Mouse (Mus musculus) mesoderm, embryonic 11.5 days (tissue): ENCODE measurements around the gene Sema5b.

Source experiments
- DNase-seq: peaks from one replicate; pipeline ENCODE4 v3.0.0-alpha.2; 2012; ENCODE audit warnings: low read depth, low spot score

The Sema5b gene

DNA sequence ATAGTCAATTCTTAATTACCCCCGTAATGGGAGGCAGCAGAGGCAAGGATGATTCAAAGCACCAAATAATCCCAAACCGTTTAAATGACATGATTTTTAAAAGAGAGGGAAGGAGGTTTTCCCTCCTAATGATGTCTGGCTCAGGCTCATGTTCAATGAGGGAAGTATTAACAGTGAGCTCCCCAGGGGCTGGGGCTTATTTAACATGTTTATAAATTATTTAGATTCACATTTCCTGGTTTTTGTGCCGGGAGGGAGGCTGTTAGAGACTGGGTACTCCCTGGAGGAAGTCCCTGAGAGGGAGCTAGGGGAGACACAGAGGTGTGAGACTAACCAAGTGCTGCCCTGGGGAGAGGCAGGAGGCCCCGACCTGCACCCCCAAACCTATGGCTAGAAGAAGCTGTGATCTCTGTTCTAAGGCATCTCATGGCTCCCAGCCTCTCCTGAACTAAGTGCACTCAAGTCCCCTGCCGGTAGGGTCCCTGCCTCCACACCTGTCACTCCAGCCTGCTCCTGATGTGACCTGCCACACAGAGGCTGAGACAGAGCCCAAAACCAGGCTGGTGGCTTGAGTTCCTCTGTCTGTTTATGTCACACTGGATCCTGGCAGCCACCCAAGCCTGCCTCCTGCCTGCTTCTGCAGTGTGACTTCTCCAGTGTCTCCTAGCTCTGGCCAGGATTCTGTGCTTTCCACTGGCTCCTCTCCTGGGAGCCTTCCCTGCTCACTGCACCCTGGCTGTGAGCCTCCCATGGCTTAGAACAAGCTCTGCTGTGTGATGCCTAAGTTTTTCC is 51.5 kb downstream of the Sema5b start:
- no peak for DNase-seq

DNA sequence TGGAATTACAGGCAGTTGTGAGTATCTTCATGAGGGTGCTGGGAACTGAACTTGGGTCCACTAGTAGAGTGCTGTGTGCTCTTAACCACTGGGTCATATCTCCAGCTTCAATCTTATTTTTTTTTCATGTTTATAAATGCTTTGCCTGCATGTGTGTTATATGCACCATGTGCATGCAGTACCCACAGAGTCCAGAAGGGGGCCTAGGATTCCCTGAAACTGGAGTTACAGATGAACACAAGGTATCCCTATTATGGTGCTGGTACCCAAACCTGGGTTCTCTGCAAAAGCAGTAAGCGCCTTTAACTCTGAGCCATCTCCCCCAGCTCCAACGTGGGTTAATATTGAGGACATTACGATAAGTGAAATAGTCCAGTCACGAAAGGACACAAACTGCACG is 52.5 kb downstream of the Sema5b start:
- DNase-seq = no peak

DNA sequence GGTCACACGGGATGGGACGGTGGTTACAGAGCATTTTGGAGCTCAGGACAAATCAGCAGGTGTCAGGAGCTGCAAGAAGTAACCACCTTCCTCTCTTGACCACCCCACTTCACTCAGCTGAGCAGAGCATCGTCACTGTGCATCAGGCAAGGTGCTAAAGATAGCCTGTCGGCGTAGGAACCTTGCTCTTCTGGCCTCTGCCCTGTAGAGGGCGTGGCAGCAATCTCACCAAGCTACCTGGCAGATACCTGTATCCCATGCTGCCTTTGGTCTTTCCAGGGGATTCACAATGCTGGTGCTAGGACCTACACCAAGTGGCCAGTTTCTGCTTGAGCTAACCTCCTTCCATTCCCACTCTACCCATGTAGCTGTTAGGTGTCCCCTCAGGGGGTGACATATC is 55.3 kb downstream of the Sema5b start:
- no peak for DNase-seq

DNA sequence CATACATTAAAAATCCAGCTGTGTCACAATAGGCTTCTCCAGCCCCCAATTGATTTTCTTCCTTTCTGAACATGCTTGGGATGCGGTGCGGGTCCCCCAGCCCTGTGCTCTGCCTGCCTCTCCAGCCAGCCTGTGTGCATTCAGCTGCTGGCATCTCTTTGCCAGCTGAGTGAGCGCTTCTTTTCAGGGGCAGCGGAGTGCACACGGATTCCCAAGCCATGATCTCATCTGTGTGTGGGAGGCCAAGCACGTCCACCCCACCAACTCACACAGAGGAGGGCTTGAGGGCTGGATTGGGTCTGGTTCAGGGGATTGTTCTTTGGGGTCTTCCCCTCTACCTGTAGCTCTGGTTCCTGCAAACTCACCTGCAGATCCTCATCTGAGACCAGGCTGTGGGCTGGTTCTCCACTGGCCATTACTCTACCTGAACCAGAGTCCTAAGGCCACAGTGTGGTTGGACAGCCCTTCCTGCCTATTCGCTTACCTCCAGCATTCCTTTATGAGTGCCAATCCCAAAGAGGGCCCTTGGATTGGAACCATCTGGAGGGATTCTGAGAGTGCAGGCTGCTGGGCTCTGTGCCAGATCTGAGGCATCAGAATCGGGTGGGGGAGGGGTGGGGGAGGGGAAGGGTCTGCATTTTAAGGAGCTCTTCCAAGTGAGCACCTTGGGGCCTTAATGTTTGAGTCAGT is 55.9 kb downstream of the Sema5b start:
- DNase-seq = peak; percentile 73

DNA sequence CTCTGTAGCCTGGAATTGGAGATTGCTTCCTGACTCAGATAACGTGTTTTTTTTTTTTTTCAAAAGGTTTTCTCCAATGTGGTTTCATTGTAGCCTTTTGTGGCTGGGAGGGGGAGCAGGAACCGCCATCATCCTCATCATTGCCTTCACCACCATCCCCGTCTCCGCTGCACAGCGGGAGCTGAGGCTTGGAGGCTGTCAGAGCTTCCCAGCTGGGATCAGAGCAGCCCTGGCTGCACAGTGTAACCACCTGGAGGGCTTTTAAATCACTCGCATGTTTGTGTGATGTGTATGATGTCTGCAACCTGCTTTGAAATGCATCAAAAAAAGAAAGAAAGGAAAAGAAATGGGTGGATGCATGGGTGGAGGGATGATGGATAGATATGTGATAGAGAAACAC is 57.0 kb downstream of the Sema5b start:
- DNase-seq = no peak

DNA sequence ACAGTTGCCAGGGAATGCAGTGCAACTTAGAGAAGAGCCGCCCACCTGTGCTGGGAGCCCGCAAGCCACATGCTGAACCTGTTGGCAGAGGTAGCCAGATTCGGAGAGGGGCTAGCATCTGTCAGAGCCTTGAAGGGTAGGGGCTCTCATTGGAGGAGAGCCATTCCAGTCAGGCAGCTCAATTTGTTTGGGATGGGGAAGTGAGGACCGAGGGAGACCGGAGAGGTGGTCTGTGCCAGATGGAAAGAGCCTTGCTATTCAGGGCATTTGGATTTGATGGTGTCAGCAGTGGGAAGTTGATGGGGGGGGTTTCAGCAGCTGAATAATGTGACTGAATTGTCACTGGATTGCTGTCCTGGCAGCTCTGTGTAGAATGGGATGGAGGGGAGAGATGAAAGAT is 57.9 kb downstream of the Sema5b start:
- no peak for DNase-seq

DNA sequence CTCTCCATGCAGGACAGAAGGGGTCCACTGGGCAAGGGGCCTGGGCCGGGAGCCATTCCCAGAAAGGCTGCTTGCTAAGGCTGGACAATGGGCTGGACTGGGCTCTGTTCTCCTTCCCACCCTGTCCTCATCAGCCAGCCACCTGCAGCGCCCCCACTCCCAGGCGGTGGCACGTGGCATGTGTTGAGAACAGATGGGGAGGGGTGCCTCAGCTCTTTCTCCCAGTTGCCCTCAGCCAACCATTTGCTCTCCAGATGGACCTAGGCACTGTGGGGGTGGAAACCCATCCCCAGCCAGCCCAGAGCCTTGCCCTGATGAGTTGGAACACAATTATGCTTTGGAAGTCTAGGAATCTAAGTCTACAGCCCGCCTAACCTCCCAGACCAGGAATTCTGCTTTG is 59.3 kb downstream of the Sema5b start:
- DNase-seq = no peak

DNA sequence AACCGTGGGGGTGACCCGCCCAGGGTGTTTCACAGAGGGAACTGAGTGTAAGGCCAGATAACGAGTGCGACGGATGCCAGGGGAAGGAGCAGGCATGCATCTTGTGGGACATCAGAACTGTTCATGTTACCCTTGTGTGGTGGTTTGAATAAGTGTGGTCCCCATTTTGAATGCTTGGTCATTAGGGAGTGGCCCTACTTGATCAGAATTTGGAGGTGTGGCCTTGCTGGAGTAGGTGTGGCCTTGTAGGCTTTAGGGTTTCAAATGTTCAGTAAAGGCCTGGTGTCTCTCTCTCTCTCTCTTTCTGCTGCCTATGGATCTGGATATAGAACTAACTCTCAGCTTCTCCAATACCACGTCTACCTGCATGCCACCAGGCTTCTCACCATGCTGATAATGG is 60.5 kb downstream of the Sema5b start:
- DNase-seq = no peak

DNA sequence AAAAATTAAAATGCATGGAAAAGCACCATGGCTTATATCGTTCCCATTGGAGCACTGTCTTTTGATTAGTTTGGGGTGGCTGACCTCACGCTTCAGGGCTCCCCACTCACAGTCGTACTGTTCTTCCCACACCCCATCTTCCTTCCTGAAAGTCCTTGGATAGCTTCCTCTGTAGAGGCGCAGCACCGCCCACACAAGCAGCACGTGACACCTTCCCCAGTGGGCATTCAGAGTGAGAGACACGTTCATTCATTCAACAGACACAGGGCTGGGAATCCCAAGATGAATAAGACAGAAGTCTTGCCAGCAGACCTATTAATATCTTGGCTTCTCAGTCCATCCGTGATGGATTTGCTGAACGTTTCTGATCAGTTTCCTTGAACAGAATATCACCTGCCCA is 61.6 kb downstream of the Sema5b start:
- DNase-seq = no peak

DNA sequence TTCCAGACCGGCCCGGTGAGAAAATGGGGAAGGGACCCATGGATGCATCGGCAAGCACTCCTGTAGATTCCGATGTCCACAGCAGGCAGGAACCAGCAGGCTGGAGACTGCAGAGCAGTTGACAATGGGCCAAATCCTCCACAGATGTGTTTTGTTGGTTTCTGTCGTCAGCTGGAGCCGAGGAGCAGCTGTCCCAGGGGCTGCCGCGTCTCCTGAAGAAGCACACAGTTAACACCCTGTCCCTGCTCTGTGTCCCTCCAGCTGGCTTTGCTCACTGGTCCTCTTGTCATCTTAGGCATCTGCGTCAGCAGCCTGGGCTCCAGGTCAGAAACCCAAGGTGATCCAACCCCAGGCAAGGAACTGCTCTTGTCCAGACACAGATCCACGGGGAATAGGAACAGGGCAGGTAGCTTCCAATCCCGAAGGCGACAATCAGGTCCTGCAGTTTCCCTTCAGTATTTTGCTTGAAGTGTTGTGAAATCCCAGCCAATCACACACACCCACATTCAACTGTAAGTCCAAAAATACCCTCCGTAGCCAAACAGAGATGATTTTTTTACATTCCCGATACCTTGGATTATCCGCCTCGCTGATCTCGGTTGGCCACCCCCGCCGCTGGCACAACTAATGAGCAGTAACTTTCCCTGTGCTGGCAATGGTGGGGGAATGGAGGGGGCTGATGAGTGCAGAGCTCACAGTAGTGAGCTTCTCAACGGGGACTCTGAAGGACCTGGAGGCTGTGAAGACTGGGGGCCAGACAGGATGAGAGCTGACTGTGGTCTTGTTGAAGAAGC is 63.0 kb downstream of the Sema5b start:
- DNase-seq = no peak

DNA sequence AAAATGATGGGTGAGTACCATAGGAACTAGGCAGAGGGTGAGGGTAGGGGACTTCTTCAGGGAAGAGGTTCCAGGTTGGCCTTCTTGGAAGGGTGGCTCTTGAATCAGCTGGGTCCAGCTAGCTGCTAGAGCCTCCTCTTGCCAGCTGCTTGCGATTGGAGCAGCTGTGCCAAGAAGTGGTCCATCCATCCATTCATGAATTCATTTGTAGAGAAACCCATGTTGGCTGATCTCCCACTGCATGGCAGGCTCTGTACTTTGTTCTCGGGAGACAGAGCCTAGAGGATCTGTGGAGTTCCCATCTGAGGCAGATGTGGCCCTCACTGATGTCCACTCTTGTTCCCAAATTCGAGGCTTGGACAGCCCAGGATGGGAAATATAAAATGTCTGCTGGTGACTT is 66.3 kb downstream of the Sema5b start:
- no peak for DNase-seq

DNA sequence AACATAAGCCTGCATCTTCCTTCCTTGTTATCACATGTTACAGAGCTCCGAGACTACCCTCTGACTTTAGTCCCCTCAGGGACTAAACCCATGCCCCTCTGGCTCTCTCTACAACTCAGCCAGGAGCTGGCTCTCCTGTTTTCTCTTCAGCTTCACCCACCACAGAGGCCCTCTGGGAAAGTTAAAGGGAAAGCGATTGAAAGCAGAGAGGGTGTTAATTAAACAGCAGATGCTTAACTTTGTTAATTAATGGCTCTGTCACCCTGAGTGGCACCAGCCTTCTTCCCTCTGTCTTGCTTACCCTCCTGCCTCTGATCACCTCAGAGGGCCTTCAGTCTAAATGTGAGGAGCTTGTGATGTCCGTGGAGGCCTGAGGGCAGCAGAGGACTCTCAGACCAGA is 67.3 kb downstream of the Sema5b start:
- DNase-seq = no peak

DNA sequence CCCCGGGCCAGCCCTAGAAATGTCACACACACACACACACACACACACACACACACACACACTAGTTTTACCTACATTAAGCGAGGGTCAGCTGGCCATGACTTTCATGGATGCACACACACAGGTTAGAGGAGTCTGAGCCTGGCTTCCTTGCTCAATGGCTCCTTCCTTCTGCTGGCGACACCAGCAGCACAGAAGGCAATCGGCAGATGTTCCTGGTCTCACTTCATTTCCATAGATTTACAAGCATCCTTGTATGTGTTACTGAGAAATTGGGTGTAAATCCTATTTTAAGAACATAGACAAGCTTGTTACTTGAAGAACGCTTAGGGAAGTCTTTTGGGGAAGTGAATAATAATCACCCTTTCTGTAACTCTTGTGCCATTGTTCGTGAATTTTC is 68.6 kb downstream of the Sema5b start:
- no peak for DNase-seq

DNA sequence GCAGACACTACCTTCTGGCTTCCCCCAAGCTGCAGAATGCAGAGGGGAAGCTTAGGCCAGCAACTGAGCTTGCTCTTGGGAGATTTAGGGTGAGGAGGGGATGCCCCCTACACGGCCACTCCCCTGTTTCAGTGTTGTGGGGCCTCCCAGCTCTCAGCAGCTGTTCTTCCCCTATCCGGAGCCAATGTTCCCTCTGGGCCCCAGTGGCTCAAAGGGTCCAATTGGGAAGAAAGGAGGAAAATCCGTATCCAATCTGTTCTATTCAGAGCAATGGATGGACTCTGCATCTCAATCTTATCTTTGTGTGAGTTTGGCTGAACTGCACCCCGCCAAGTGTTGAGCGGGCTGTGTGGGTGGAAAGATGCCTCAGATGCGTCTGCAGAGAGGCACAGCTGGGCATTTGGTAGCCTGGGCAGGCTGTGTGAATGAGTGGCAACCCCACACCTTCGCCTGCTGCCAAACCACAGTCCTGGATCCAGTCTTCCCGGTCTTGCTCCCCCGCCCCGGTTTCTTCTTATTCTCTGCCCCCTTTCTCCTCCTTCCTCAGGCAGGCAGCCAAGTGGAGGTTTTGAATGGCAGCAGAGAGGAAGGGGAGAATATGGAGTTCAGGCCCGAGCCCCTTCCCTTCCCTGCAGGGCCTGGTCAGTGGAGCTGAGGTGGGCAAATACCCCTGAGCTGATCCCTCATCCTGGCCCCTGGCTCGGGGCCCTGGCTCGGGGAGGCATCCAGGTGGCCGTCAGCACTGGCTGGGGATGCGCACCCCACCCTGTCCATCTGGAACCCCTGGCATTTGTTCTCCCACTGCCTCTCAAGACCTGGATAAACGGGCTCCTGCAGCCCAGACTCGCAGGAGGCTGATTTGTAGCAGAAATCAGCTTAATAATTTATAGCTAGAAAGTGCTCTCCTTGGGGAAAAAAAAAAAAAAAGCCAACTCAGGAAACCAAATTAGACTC is 73.2 kb downstream of the Sema5b start:
- peak; percentile 43 for DNase-seq

DNA sequence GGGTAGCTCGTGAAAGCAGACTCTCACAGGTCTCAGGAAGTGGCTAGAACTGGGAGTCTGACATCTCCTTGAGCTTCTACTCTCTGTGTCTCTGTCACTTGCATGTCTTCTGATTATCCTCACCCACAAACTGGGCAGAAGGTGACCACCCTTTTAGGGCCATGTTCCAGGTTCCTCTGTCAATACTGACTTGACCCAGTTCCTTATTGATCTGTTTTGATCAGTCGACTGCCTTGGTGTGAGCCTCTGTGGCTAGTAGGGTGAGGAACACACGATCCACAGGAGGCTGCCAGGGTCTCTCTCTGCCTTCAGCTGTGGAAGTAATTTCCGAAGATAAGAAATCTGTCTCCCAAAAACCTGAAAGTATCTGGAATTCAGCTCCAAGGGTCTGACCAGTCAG is 76.8 kb downstream of the Sema5b start:
- no peak for DNase-seq

DNA sequence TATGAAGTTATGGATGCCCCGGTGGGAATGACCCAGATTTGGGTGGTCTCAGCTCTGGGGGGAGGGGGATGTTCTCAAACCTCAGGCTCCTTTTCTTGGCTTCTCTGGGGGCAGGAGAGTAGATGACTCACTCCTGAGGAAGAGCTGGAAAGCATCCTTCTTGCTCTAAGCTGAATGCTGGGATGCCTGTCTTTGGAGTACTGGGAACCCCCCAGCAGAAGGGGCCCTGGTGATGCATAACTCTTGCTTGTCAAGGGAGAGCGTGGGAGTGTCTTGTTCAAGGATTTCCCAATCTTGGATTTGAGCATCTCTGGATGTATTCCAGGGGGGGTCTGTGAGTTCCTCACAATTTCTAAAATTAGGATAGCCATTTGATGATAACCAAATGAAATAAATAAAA is 82.1 kb downstream of the Sema5b start:
- no peak for DNase-seq

DNA sequence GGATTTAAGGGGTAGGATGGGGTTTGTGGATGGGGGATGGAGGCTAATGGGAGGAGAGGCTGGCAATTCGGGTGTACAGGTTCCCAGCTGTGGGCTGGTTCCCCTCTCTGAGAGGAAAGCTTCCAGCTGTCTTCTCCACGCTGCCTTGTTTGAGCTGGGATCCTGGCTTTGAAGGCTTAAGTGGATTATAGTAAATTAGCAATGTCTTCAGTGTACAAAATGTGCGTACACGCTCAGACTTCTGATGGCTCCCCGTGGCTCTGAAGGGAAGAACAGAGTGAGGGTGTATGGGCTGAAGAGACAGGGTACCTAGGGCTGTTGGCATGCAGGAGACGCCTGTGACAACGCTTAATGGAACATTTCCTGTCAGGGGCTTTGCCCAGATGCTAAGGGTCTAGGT is 83.0 kb downstream of the Sema5b start:
- DNase-seq = no peak

DNA sequence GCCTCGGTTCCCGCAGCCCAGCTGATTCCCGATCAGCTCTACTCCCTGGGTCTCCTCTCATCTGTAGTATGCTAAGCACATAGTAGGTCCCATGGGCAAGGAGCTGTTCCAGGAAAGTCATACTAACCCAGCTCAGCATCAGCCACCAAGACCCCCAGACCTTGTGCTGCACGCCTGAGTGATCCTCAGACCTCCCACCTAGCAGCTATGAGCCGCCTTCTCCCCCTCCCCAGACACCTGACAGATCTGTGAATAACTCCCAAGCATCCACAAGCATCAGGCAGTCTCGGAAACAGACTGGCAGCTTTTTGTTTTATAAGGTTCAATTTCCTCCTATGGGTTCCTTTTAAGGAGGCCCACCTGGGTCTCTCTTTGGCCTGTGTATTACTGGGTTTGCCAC is 83.9 kb downstream of the Sema5b start:
- no peak for DNase-seq

DNA sequence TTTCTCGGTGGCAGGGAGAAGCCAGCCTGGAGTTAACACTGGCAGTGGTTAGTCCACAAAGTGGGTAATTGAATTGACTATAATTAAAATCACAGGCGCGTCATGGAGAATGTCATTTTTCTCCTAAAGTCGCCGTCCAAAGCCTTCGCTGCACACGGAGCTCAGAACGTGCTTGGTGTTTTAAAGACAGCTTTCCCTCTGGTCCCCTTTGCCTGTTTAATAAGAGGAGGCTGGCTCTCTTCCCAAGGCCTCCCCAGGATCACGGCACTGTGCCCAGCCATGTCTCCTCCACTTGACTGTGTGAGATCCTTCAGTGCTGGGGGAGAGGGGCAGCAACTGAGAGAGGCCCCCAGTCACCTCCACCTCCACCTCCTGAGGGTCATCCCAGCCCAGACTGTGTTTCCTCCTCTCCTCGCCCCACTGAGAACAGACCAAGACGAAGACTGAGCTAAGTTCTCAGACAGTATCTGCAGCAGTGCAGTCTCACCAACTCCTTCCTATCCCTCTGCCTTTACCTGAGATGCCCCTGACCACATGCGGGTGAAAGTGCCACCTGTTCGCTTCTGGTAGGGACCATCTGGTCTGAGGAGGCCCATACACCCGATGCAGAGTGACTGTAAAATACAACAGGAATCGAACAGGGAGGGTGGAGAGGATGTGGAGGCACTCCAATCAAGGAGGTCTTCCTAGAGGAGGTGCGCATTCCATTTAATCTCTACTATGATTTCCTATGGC is 84.5 kb downstream of the Sema5b start:
- no peak for DNase-seq

DNA sequence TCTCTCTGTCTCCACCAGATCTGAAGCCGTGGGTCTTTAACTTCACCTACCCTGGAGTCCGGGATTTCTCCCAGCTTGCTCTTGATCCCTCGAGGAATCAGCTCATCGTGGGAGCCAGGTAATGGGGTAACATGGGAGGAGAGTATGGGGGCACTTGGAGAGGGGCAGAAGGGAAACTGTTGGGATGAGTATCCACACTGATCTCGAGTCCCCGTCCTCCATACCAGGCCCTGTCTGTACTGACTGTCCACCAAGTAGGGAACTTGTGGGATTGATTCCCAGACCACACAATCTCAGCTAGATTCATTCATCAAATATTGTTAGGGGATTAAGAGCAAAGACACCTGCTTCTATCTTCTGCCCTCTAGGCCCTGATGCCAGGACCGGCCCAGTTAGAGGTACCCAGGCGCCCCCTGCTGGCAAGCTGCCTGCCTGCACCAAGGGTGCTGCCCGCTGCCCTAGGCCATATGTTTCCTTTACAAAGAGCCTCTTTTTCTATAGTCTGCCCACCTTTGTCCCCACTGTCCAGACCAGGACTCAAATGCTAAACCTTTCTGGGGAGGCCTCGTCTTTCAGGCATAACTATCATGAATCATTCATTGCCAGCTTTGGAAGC is 87.2 kb downstream of the Sema5b start:
- peak; percentile 73 for DNase-seq
